Mouse (Mus musculus) neural tube, embryonic 12.5 days (tissue): ENCODE data around the gene Gtf2h4. TPM values are rescaled to one million over a fixed set of nuclear protein-coding genes. Genes with fewer than 3 reads are reported as not detected.

Experiments
- ATAC-seq: fragments of 200-750 bp; cut with Nextera tagmentation; 2 replicates; pipeline ENCODE4 v1.8.0; 2017; ENCODE audit warnings: low read depth, mild to moderate bottlenecking, moderate TSS enrichment, moderate library complexity; ENCODE audit not compliant: low FRiP score
- H3K27ac ChIP-seq: fragments of 300-500 bp; sonication (generic); 2 replicates; pipeline ENCODE4 v1.5.1; 2016
- H3K27me3 ChIP-seq: fragments of 300-500 bp; sonication (generic); replicated peaks from 2 replicates; pipeline ENCODE4 v1.6.1; 2016; ENCODE audit warnings: mild to moderate bottlenecking
- H3K36me3 ChIP-seq: fragments of 300-500 bp; sonication (generic); 2 replicates; pipeline ENCODE4 v1.6.1; 2016; ENCODE audit warnings: mild to moderate bottlenecking
- H3K4me1 ChIP-seq: fragments of 300-500 bp; sonication (generic); 2 replicates; pipeline ENCODE4 v1.6.1; 2016
- H3K4me2 ChIP-seq: fragments of 300-500 bp; sonication (generic); replicated peaks from 2 replicates; pipeline ENCODE4 v1.6.1; 2016; ENCODE audit warnings: mild to moderate bottlenecking
- H3K4me3 ChIP-seq: fragments of 300-500 bp; sonication (generic); 2 replicates; pipeline ENCODE4 v1.5.1; 2016
- H3K9ac ChIP-seq: fragments of 300-500 bp; sonication (generic); 2 replicates; pipeline ENCODE4 v1.6.1; 2016; ENCODE audit warnings: mild to moderate bottlenecking
- H3K9me3 ChIP-seq: fragments of 300-500 bp; sonication (generic); 2 replicates; pipeline ENCODE4 v1.6.1; 2016; ENCODE audit warnings: mild to moderate bottlenecking
- WGBS: fragments of 180-500 bp; shearing (Covaris S2); methylation state at CpG from one replicate; pipeline ENCODE4 v1.1.7; 2016; 5-methylcytosine and 5-hydroxymethylcytosine counted together
- polyA plus RNA-seq: library from polyadenylated mRNA; unstranded; fragments of >200 nt; fragmentation: Nextera tagmentation; extraction: Ambion mirVana; gene quantifications from 2 replicates; pipeline ENCODE4 v1.2.1, GENCODE M21; 2016

Gene Gtf2h4
- 35.8 and 36.9 TPM in 2 replicates for polyA plus RNA-seq

GRCm38 (mm10) chr17:35673416-35674035, at the start of gene Gtf2h4:
Gene Gtf2h4 (minus strand): TSS chr17:35673739.
- no peak within 1 kb of the TSS for H3K27ac ChIP-seq

GRCm38 (mm10) chr17:35721676-35722075, 48.1 kb upstream of the Gtf2h4 start:
- Histone ChIP-seq H3K36me3 (no peaks in the 10 kb centered on the region), H3K4me1 (peaks cover 9% of the 10 kb centered on the region; the same call in 1 of the 2 replicates), H3K9ac (no peak overlapping the region), H3K27ac (no peak overlapping the region), H3K4me3 (no peak overlapping the region), H3K4me2 (no peak overlapping the region), H3K27me3 (0 out of 2 replicates have a peak, but pooled peaks cover 2% of the 10 kb centered on the region), H3K9me3 (no peaks in the 10 kb centered on the region)
- WGBS = 69% methylated on average over 8 of the region's 8 CpGs
- no peak for ATAC-seq

More at GRCm38 (mm10) chr17:35673416-35674035, at the start of gene Gtf2h4:
- peak within 1 kb of the TSS; percentile 76 for H3K9ac ChIP-seq
- H3K36me3 ChIP-seq = peaks cover 10% of the 10 kb centered on the region
- H3K9me3 ChIP-seq = no peaks in the 10 kb centered on the region
- peak within 1 kb of the TSS; percentile 83 for H3K4me2 ChIP-seq
- WGBS = 2% methylated on average over 23 of the region's 23 CpGs
- no peaks in the 10 kb centered on the region for H3K27me3 ChIP-seq
- H3K4me3 ChIP-seq = peak within 1 kb of the TSS; percentile 65
- ATAC-seq = peak; percentile 94
- H3K4me1 ChIP-seq = peaks cover 6% of the 10 kb centered on the region; the same call in 1 of the 2 replicates

- Histone ChIP-seq H3K4me3 (no peak overlapping the region), H3K9me3 (no peaks in the 10 kb centered on the region), H3K27ac (no peak overlapping the region), H3K4me2 (no peak overlapping the region; the same call in 1 of the 2 replicates), H3K27me3 (0 out of 2 replicates have a peak, but pooled peaks cover 2% of the 10 kb centered on the region), H3K36me3 (no peaks in the 10 kb centered on the region), H3K9ac (0 out of 2 replicates have a peak overlapping the region, but pooled peaks have one; percentile 26), H3K4me1 (peaks cover 7% of the 10 kb centered on the region; the same call in 1 of the 2 replicates)
- ATAC-seq = 0 out of 2 replicates have a peak, but pooled peaks have one; percentile 50
- WGBS = 16% methylated on average over 11 of the region's 11 CpGs
Measured at GRCm38 (mm10) chr17:35720340-35720727, 46.8 kb upstream of the Gtf2h4 start.

- Histone ChIP-seq H3K4me2 (no peak overlapping the region), H3K27ac (no peak overlapping the region), H3K9ac (no peak overlapping the region), H3K4me1 (peaks cover 5% of the 10 kb centered on the region; the same call in 1 of the 2 replicates), H3K4me3 (no peak overlapping the region), H3K36me3 (no peaks in the 10 kb centered on the region), H3K9me3 (no peaks in the 10 kb centered on the region), H3K27me3 (no peaks in the 10 kb centered on the region)
- WGBS = 63% methylated on average over 9 of the region's 9 CpGs
- ATAC-seq = no peak
Measured at GRCm38 (mm10) chr17:35719616-35720339, 46.2 kb upstream of the Gtf2h4 start.

- Histone ChIP-seq H3K36me3 (no peaks in the 10 kb centered on the region), H3K4me2 (no peak overlapping the region), H3K27me3 (no peaks in the 10 kb centered on the region), H3K4me1 (peaks cover 5% of the 10 kb centered on the region; the same call in 1 of the 2 replicates), H3K4me3 (no peak overlapping the region), H3K9ac (no peak overlapping the region), H3K27ac (no peak overlapping the region), H3K9me3 (no peaks in the 10 kb centered on the region)
- no peak for ATAC-seq
- 89% methylated on average over 6 of the region's 6 CpGs for WGBS
Measured at GRCm38 (mm10) chr17:35717080-35717479, 43.5 kb upstream of the Gtf2h4 start.

GRCm38 (mm10) chr17:35716114-35716513, 42.6 kb upstream of the Gtf2h4 start:
- peaks cover 8% of the 10 kb centered on the region; the same call in 1 of the 2 replicates for H3K4me1 ChIP-seq
- no peak overlapping the region for H3K9ac ChIP-seq
- H3K4me3 ChIP-seq = no peak overlapping the region
- no peak overlapping the region for H3K4me2 ChIP-seq
- H3K9me3 ChIP-seq = no peaks in the 10 kb centered on the region
- 93% methylated on average over 3 of the region's 3 CpGs for WGBS
- no peaks in the 10 kb centered on the region for H3K27me3 ChIP-seq
- no peak overlapping the region for H3K27ac ChIP-seq
- no peak for ATAC-seq
- H3K36me3 ChIP-seq = no peaks in the 10 kb centered on the region

GRCm38 (mm10) chr17:35710705-35711347, 37.3 kb upstream of the Gtf2h4 start:
- H3K4me2 ChIP-seq = no peak overlapping the region
- peak; percentile 76 for ATAC-seq

GRCm38 (mm10) chr17:35708611-35709010, 35.1 kb upstream of the Gtf2h4 start:
- Histone ChIP-seq H3K9me3 (no peaks in the 10 kb centered on the region), H3K4me3 (no peak overlapping the region), H3K27me3 (no peaks in the 10 kb centered on the region), H3K4me2 (no peak overlapping the region), H3K27ac (no peak overlapping the region), H3K36me3 (no peaks in the 10 kb centered on the region), H3K4me1 (peaks cover 27% of the 10 kb centered on the region), H3K9ac (no peak overlapping the region)
- WGBS = 89% methylated on average over 2 of the region's 2 CpGs
- no peak for ATAC-seq

More at GRCm38 (mm10) chr17:35710705-35711347, 37.3 kb upstream of the Gtf2h4 start:
- peaks cover 12% of the 10 kb centered on the region for H3K4me1 ChIP-seq
- WGBS = 31% methylated on average over 8 of the region's 8 CpGs
- no peaks in the 10 kb centered on the region for H3K27me3 ChIP-seq
- H3K9ac ChIP-seq = no peak overlapping the region
- H3K36me3 ChIP-seq = no peaks in the 10 kb centered on the region
- no peaks in the 10 kb centered on the region for H3K9me3 ChIP-seq
- peak overlapping the region; percentile 28; the same call in 1 of the 2 replicates for H3K27ac ChIP-seq
- no peak overlapping the region for H3K4me3 ChIP-seq

- H3K36me3 ChIP-seq = no peaks in the 10 kb centered on the region
- no peak overlapping the region for H3K27ac ChIP-seq
- no peaks in the 10 kb centered on the region for H3K27me3 ChIP-seq
- H3K9ac ChIP-seq = no peak overlapping the region
- no peak overlapping the region for H3K4me2 ChIP-seq
- no peaks in the 10 kb centered on the region for H3K9me3 ChIP-seq
- no peak overlapping the region for H3K4me3 ChIP-seq
- 59% methylated on average over 7 of the region's 7 CpGs for WGBS
- peaks cover 27% of the 10 kb centered on the region for H3K4me1 ChIP-seq
- ATAC-seq = no peak
Measured at GRCm38 (mm10) chr17:35707929-35708328, 34.4 kb upstream of the Gtf2h4 start.

GRCm38 (mm10) chr17:35705836-35706235, 32.3 kb upstream of the Gtf2h4 start:
- H3K27ac ChIP-seq = no peak overlapping the region
- no peak overlapping the region for H3K9ac ChIP-seq
- H3K27me3 ChIP-seq = no peaks in the 10 kb centered on the region
- H3K4me3 ChIP-seq = no peak overlapping the region
- peaks cover 33% of the 10 kb centered on the region for H3K4me1 ChIP-seq
- H3K36me3 ChIP-seq = no peaks in the 10 kb centered on the region
- no peak overlapping the region for H3K4me2 ChIP-seq
- ATAC-seq = no peak
- WGBS = 20% methylated on average over 4 of the region's 4 CpGs
- H3K9me3 ChIP-seq = no peaks in the 10 kb centered on the region

- peak within 1 kb of the TSS; percentile 88 for H3K4me2 ChIP-seq
- peak within 1 kb of the TSS; percentile 87 for H3K4me3 ChIP-seq
- 3% methylated on average over 19 of the region's 19 CpGs for WGBS
- peak within 1 kb of the TSS; percentile 96 for H3K27ac ChIP-seq
- peak; percentile 73 for ATAC-seq
- H3K36me3 ChIP-seq = no peaks in the 10 kb centered on the region; the same call in 1 of the 2 replicates
- H3K4me1 ChIP-seq = peaks cover 28% of the 10 kb centered on the region
- H3K9ac ChIP-seq = peak within 1 kb of the TSS; percentile 86
- no peaks in the 10 kb centered on the region for H3K9me3 ChIP-seq
- H3K27me3 ChIP-seq = no peaks in the 10 kb centered on the region
Measured at GRCm38 (mm10) chr17:35704621-35705464, 31.3 kb upstream of the Gtf2h4 start, which contains the start of gene Ddr1. Gene Ddr1 (minus strand): TSS chr17:35704621.
